Mouse (Mus musculus) MEL (cell line): ENCODE measurements around the gene Cry1. TPM values are rescaled to one million over a fixed set of nuclear protein-coding genes. Genes with fewer than 3 reads are reported as not detected.

ENCODE experiments used
- DNase-seq: peaks from one replicate; pipeline ENCODE4 v3.0.0; 2011; ENCODE audit warnings: low read depth, low spot score
- H3K27ac ChIP-seq: 2 replicates; pipeline ENCODE4 v1.5.1; 2012; ENCODE audit warnings: low read depth, mild to moderate bottlenecking, control low read depth, low read length, moderate library complexity; ENCODE audit not compliant: control insufficient read depth
- H3K27me3 ChIP-seq, 2 experiments: fragments of 150-350 bp in 1 of 2; sonication (generic) in 1 of 2; 2 replicates each; pipeline ENCODE4 v1.6.1; 2012; ENCODE audit warnings: low read length in 2 of 2, mild to moderate bottlenecking in 2 of 2, improper control_type of control experiment in 1 of 2, moderate library complexity in 1 of 2; ENCODE audit not compliant: insufficient read depth in 2 of 2, control insufficient read depth in 1 of 2
- H3K36me3 ChIP-seq, 2 experiments: 2 replicates each; pipeline ENCODE4 v1.6.1; 2012 to 2014; ENCODE audit warnings: low read length in 2 of 2, improper control_type of control experiment in 1 of 2, inconsistent platforms in 1 of 2, mild to moderate bottlenecking in 1 of 2; ENCODE audit not compliant: insufficient read depth in 2 of 2, control insufficient read depth in 1 of 2
- H3K4me1 ChIP-seq, 2 experiments: fragments of 150-350 bp in 1 of 2; sonication (generic) in 1 of 2; 2 replicates each; pipeline ENCODE4 v1.6.1; 2012; ENCODE audit warnings: low read length in 2 of 2, improper control_type of control experiment in 1 of 2, mild to moderate bottlenecking in 1 of 2; ENCODE audit not compliant: insufficient read depth in 2 of 2, control insufficient read depth in 1 of 2
- H3K4me3 ChIP-seq, 2 experiments: fragments of 150-350 bp in 1 of 2; sonication (generic) in 1 of 2; 2 replicates each; pipeline ENCODE4 v1.5.1; 2012; ENCODE audit warnings: low read depth in 2 of 2, low read length in 2 of 2, mild to moderate bottlenecking in 2 of 2, moderate library complexity in 2 of 2, control low read depth in 1 of 2, improper control_type of control experiment in 1 of 2; ENCODE audit not compliant: control insufficient read depth in 1 of 2, insufficient read depth in 1 of 2
- H3K79me2 ChIP-seq: 2 replicates; pipeline ENCODE4 v1.6.1; 2012; ENCODE audit warnings: mild to moderate bottlenecking, low read length, moderate library complexity; ENCODE audit not compliant: control insufficient read depth, poor library complexity, insufficient read depth
- H3K9ac ChIP-seq: 2 replicates; pipeline ENCODE4 v1.6.1; 2012; ENCODE audit warnings: low read depth, mild to moderate bottlenecking, control low read depth, low read length, moderate library complexity; ENCODE audit not compliant: control insufficient read depth, poor library complexity, severe bottlenecking
- H3K9me3 ChIP-seq: fragments of 150-350 bp; sonication (generic); replicated peaks from 2 replicates; pipeline ENCODE4 v1.6.1; 2012; ENCODE audit warnings: mild to moderate bottlenecking, low read length, improper control_type of control experiment, moderate library complexity; ENCODE audit not compliant: insufficient read depth
- BHLHE40 ChIP-seq: IDR thresholded peaks from 2 replicates; pipeline ENCODE4 v1.6.1; 2012; ENCODE audit warnings: low read depth, mild to moderate bottlenecking, inconsistent platforms, low read length, improper control_type of control experiment, borderline replicate concordance
- CHD1 ChIP-seq: IDR thresholded peaks from 2 replicates; pipeline ENCODE4 v1.6.1; 2012; ENCODE audit warnings: low read depth, mild to moderate bottlenecking, inconsistent platforms, low read length, improper control_type of control experiment
- CHD2 ChIP-seq: IDR thresholded peaks from 2 replicates; pipeline ENCODE4 v1.6.1; 2011; ENCODE audit warnings: low read length, improper control_type of control experiment
- CTCF ChIP-seq, 3 experiments: IDR thresholded peaks in 2 of 3; conservative IDR thresholded peaks in 1 of 3; 2 replicates each; pipeline ENCODE4 v1.5.1; 2011 to 2012; ENCODE audit warnings: low read length in 3 of 3, low read depth in 2 of 3, mild to moderate bottlenecking in 2 of 3, improper control_type of control experiment in 1 of 3, inconsistent platforms in 1 of 3, mixed read lengths in 1 of 3, moderate library complexity in 1 of 3; ENCODE audit not compliant: control insufficient read depth in 1 of 3, insufficient read depth in 1 of 3, poor library complexity in 1 of 3, severe bottlenecking in 1 of 3
- E2F4 ChIP-seq: IDR thresholded peaks from 2 replicates; pipeline ENCODE4 v1.6.1; 2011; ENCODE audit warnings: low read depth, low read length, improper control_type of control experiment, borderline replicate concordance
- ELF1 ChIP-seq: IDR thresholded peaks from 2 replicates; pipeline ENCODE4 v1.6.1; 2014; ENCODE audit warnings: low read depth, mild to moderate bottlenecking, inconsistent platforms, low read length, improper control_type of control experiment, moderate library complexity
- EP300 ChIP-seq, 2 experiments: IDR thresholded peaks; 2 replicates each; pipeline ENCODE4 v1.6.1; 2011; ENCODE audit warnings: improper control_type of control experiment in 2 of 2, low read length in 2 of 2, low read depth in 1 of 2, mild to moderate bottlenecking in 1 of 2
- GABPA ChIP-seq: IDR thresholded peaks from 2 replicates; pipeline ENCODE4 v1.6.1; 2012; ENCODE audit warnings: low read depth, mild to moderate bottlenecking, inconsistent platforms, low read length, improper control_type of control experiment, moderate library complexity
- GATA1 ChIP-seq: IDR thresholded peaks from 2 replicates; pipeline ENCODE4 v1.6.1; 2011; ENCODE audit warnings: low read depth, low read length, improper control_type of control experiment
- JUND ChIP-seq: IDR thresholded peaks from 2 replicates; pipeline ENCODE4 v1.6.1; 2011; ENCODE audit warnings: low read depth, mild to moderate bottlenecking, improper control_type of control experiment, low read length
- MAFK ChIP-seq: IDR thresholded peaks from 2 replicates; pipeline ENCODE4 v1.6.1; 2011; ENCODE audit warnings: low read depth, mild to moderate bottlenecking, low read length, improper control_type of control experiment, borderline replicate concordance
- MAX ChIP-seq: IDR thresholded peaks from 2 replicates; pipeline ENCODE4 v1.6.1; 2011; ENCODE audit warnings: low read length, improper control_type of control experiment
- MAZ ChIP-seq: IDR thresholded peaks from 2 replicates; pipeline ENCODE4 v1.6.1; 2012; ENCODE audit warnings: low read depth, mild to moderate bottlenecking, inconsistent platforms, low read length, improper control_type of control experiment
- MXI1 ChIP-seq: IDR thresholded peaks from 2 replicates; pipeline ENCODE4 v1.6.1; 2011; ENCODE audit warnings: mild to moderate bottlenecking, low read depth, low read length, improper control_type of control experiment
- MYB ChIP-seq: IDR thresholded peaks from 2 replicates; pipeline ENCODE4 v1.6.1; 2011; ENCODE audit warnings: mild to moderate bottlenecking, low read depth, low read length, improper control_type of control experiment
- NELFE ChIP-seq: IDR thresholded peaks from 2 replicates; pipeline ENCODE4 v1.6.1; 2011; ENCODE audit warnings: low read depth, low read length, improper control_type of control experiment
- NRF1 ChIP-seq: IDR thresholded peaks from 2 replicates; pipeline ENCODE4 v1.6.1; 2014; ENCODE audit warnings: low read depth, mild to moderate bottlenecking, inconsistent platforms, low read length, improper control_type of control experiment, moderate library complexity; ENCODE audit not compliant: poor library complexity, insufficient read depth, severe bottlenecking
- POLR2AphosphoS2 ChIP-seq: IDR thresholded peaks from 2 replicates; pipeline ENCODE4 v1.6.1; 2011; ENCODE audit warnings: low read length, improper control_type of control experiment
- RCOR1 ChIP-seq: IDR thresholded peaks from 2 replicates; pipeline ENCODE4 v1.6.1; 2012; ENCODE audit warnings: low read depth, mild to moderate bottlenecking, inconsistent platforms, low read length, improper control_type of control experiment
- SIN3A ChIP-seq: IDR thresholded peaks from 2 replicates; pipeline ENCODE4 v1.6.1; 2012; ENCODE audit warnings: low read length, improper control_type of control experiment, inconsistent platforms
- SMC3 ChIP-seq: IDR thresholded peaks from 2 replicates; pipeline ENCODE4 v1.6.1; 2011; ENCODE audit warnings: low read depth, low read length, improper control_type of control experiment
- TCF12 ChIP-seq: IDR thresholded peaks from 2 replicates; pipeline ENCODE4 v1.6.1; 2014; ENCODE audit warnings: low read depth, mild to moderate bottlenecking, inconsistent platforms, low read length, improper control_type of control experiment, moderate library complexity
- USF1 ChIP-seq: IDR thresholded peaks from 2 replicates; pipeline ENCODE4 v1.6.1; 2014; ENCODE audit warnings: low read depth, mild to moderate bottlenecking, inconsistent platforms, low read length, improper control_type of control experiment, moderate library complexity
- USF2 ChIP-seq, 2 experiments: IDR thresholded peaks; 2 replicates each; pipeline ENCODE4 v1.6.1; 2011 to 2012; ENCODE audit warnings: improper control_type of control experiment in 2 of 2, low read length in 2 of 2, borderline replicate concordance in 1 of 2, inconsistent platforms in 1 of 2, low read depth in 1 of 2, mild to moderate bottlenecking in 1 of 2; ENCODE audit not compliant: insufficient read depth in 1 of 2
- ZC3H11A ChIP-seq: IDR thresholded peaks from 2 replicates; pipeline ENCODE4 v1.6.1; 2012; ENCODE audit warnings: low read depth, mild to moderate bottlenecking, inconsistent platforms, low read length, improper control_type of control experiment
- ZKSCAN1 ChIP-seq: IDR thresholded peaks from 2 replicates; pipeline ENCODE4 v1.6.1; 2012; ENCODE audit warnings: low read depth, mild to moderate bottlenecking, inconsistent platforms, low read length, improper control_type of control experiment, moderate library complexity
- ZNF384 ChIP-seq: IDR thresholded peaks from 2 replicates; pipeline ENCODE4 v1.6.1; 2012; ENCODE audit warnings: low read depth, mild to moderate bottlenecking, inconsistent platforms, low read length, improper control_type of control experiment
- polyA plus RNA-seq, 2 experiments: library from polyadenylated mRNA; stranded (reverse) in 1 of 2; unstranded in 1 of 2; fragments of >175 nt in 1 of 2; fragments of >200 nt in 1 of 2; gene quantifications; 2 replicates each; pipeline versions ENCODE4 v1.2.1 to v1.2.4; 2012; ENCODE audit warnings: low replicate concordance in 2 of 2, low read depth in 1 of 2; ENCODE audit not compliant: insufficient read length in 2 of 2, insufficient read depth in 1 of 2, missing spikeins in 1 of 2
- total RNA-seq: library from RNA; depleted of rRNA; stranded (reverse); fragments of 300-350 nt; gene quantifications from 2 replicates; pipeline ENCODE4 v1.2.3, GENCODE M21; 2012

The Cry1 gene
- total and polyA plus RNA-seq, 3 experiments = not detected

DNA sequence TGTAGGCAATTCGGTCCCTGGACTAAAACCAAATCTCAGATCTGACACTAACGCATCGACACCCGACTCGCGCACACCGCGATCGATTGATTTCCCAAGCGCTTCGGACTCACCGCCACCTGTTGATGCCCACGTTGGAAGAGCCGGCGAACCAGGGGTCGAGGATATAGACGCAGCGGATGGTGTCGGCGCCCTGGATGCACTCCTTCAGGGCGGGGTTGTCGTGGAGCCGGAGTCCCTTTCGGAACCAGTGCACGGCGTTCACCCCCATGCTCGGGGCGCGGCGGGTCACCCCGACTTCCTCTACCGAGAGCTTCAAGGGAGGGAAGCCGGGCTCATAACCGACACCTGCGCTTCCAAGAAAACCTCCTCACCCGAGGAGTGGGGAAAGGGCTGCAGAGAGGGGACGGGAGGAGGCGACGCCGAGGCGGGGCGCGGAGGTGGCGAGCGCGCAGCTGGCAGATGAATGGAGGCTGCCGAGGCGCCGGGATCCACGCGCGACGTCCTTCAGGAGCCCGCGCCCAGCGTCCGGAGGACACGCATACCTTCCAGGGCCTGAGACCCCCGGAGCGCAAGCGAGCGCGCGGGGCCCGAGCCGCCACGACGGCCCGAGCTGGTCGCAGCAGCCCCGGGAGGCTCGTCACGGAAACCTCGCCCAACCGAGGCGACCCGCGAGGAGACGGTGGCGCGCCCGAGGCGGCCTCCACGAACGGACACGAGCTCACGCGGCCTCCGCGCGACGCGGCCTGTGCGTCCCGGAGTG is 482 bp downstream of the Cry1 start:
- TF ChIP-seq NRF1 (no peak), CHD2 (no peak), ZKSCAN1 (no peak), GABPA (no peak), E2F4 (no peak), BHLHE40 (no peak), SIN3A (no peak), MAFK (no peak), POLR2AphosphoS2 (no peak), MAX (no peak), GATA1 (no peak), USF1 (no peak), ZNF384 (no peak), USF2 (IDR thresholded peaks at IDR 0.05; ENCODE audit: borderline replicate concordance in 1 of 2, insufficient read depth in 1 of 2, low read depth in 1 of 2, low read length in 2 of 2) (no peak)
- TF ChIP-seq, all 39 proteins: peak for 0
- H3K4me1 ChIP-seq = no peaks in the 10 kb centered on the region
- no peaks in the 10 kb centered on the region for H3K79me2 ChIP-seq
- H3K9ac ChIP-seq = no peak overlapping the region
- no peak overlapping the region for H3K4me3 ChIP-seq
- DNase-seq = no peak
- no peak overlapping the region for H3K27ac ChIP-seq
- H3K27me3 ChIP-seq = no peaks in the 10 kb centered on the region; a peak in 1 of 4 replicates
- no peaks in the 10 kb centered on the region for H3K36me3 ChIP-seq
- H3K9me3 ChIP-seq = no peaks in the 10 kb centered on the region

- no peaks in the 10 kb centered on the region; a peak in 1 of 4 replicates for H3K27me3 ChIP-seq
- H3K27ac ChIP-seq = no peak overlapping the region
- TF ChIP-seq POLR2AphosphoS2 (no peak), CHD1 (no peak), ZC3H11A (no peak), ZKSCAN1 (no peak), MXI1 (no peak), GATA1 (no peak), CTCF (IDR thresholded peaks at IDR 0.05 in 2 of 3, conservative IDR thresholded peaks at IDR 0.05 in 1 of 3; ENCODE audit: control insufficient read depth in 1 of 3, insufficient read depth in 1 of 3, low read depth in 2 of 3, low read length in 3 of 3, poor library complexity in 1 of 3, severe bottlenecking in 1 of 3) (no peak), BHLHE40 (no peak), EP300 (IDR thresholded peaks at IDR 0.05; ENCODE audit: low read depth in 1 of 2, low read length in 2 of 2) (no peak), NELFE (no peak), SMC3 (no peak), ZNF384 (no peak), ELF1 (no peak), GABPA (no peak), RCOR1 (no peak), JUND (no peak), MAZ (no peak), NRF1 (no peak), MYB (no peak), TCF12 (no peak)
- H3K4me3 ChIP-seq = no peak overlapping the region
- no peaks in the 10 kb centered on the region for H3K4me1 ChIP-seq
- no peak overlapping the region for H3K9ac ChIP-seq
- no peaks in the 10 kb centered on the region for H3K36me3 ChIP-seq
- DNase-seq = no peak
- H3K79me2 ChIP-seq = no peaks in the 10 kb centered on the region
- H3K9me3 ChIP-seq = no peaks in the 10 kb centered on the region
Observed at GRCm38 (mm10) chr10:85183619-85184018, 1.2 kb downstream of the Cry1 start.
